Mouse (Mus musculus) spleen, adult 2 months (tissue): Measurements from ENCODE around the gene Kmt2d. TPM values are rescaled to one million over a fixed set of nuclear protein-coding genes. Genes with fewer than 3 reads are reported as not detected.

Source experiments
- DNase-seq, 2 experiments: peaks; one replicate each; pipeline versions ENCODE4 v3.0.0 to v3.0.0-alpha.2; 2012 to 2021; ENCODE audit warnings: low spot score in 2 of 2, low read depth in 1 of 2
- H3K27ac ChIP-seq: fragments of 200-500 bp; 2 replicates; pipeline ENCODE4 v1.5.1; 2012; ENCODE audit warnings: low read length, inconsistent platforms; ENCODE audit not compliant: insufficient read depth
- H3K27me3 ChIP-seq: fragments of 200-500 bp; 2 replicates; pipeline ENCODE4 v1.6.1; 2012; ENCODE audit warnings: mild to moderate bottlenecking, moderate library complexity, low read length, inconsistent platforms; ENCODE audit not compliant: control insufficient read depth, insufficient read depth
- H3K36me3 ChIP-seq: fragments of 200-500 bp; 2 replicates; pipeline ENCODE4 v1.6.1; 2012; ENCODE audit warnings: mild to moderate bottlenecking, low read length, inconsistent platforms; ENCODE audit not compliant: control insufficient read depth, insufficient read depth
- H3K4me1 ChIP-seq: fragments of 200-500 bp; 2 replicates; pipeline ENCODE4 v1.6.1; 2011; ENCODE audit warnings: inconsistent platforms; ENCODE audit not compliant: control insufficient read depth, insufficient read depth, insufficient read length
- H3K4me3 ChIP-seq: fragments of 200-500 bp; 2 replicates; pipeline ENCODE4 v1.5.1; 2011; ENCODE audit warnings: mild to moderate bottlenecking, inconsistent platforms; ENCODE audit not compliant: insufficient read depth, insufficient read length; ENCODE audit errors: extremely low read depth
- CTCF ChIP-seq: fragments of 200-500 bp; IDR thresholded peaks from 2 replicates; pipeline ENCODE4 v1.5.1; 2011; ENCODE audit warnings: mild to moderate bottlenecking, inconsistent platforms; ENCODE audit not compliant: insufficient read depth, insufficient read length, insufficient replicate concordance; ENCODE audit errors: extremely low read depth
- POLR2A ChIP-seq: fragments of 200-500 bp; IDR thresholded peaks from 2 replicates; pipeline ENCODE4 v1.6.1; 2011; ENCODE audit warnings: low read depth, low read length, inconsistent platforms
- WGBS: fragments of 180-500 bp; shearing (Covaris S2); methylation state at CpG from one replicate; pipeline ENCODE4 v1.1.7; 2018; 5-methylcytosine and 5-hydroxymethylcytosine counted together
- polyA plus RNA-seq: library from polyadenylated mRNA; depleted of rRNA; stranded (reverse); fragments of >200 nt; gene quantifications from 2 replicates; pipeline ENCODE4 v1.2.3, GENCODE M21; 2012

Kmt2d gene
- polyA plus RNA-seq, 1 experiment = 58.7 TPM

GRCm38 (mm10) chr15:98831684-98832035 is 39.3 kb downstream of the Kmt2d start:
- no peak for DNase-seq
- H3K36me3 ChIP-seq = peaks cover 27% of the 10 kb centered on the region
- no peak for TF ChIP-seq CTCF
- no peak for TF ChIP-seq POLR2A
- peak overlapping the region; percentile 5 for H3K4me3 ChIP-seq
- 2% methylated on average over 9 of the region's 9 CpGs for WGBS
- H3K4me1 ChIP-seq = peaks cover 6% of the 10 kb centered on the region; the same call in 1 of the 2 replicates
- peak overlapping the region; percentile 81 for H3K27ac ChIP-seq
- no peaks in the 10 kb centered on the region for H3K27me3 ChIP-seq

DNA sequence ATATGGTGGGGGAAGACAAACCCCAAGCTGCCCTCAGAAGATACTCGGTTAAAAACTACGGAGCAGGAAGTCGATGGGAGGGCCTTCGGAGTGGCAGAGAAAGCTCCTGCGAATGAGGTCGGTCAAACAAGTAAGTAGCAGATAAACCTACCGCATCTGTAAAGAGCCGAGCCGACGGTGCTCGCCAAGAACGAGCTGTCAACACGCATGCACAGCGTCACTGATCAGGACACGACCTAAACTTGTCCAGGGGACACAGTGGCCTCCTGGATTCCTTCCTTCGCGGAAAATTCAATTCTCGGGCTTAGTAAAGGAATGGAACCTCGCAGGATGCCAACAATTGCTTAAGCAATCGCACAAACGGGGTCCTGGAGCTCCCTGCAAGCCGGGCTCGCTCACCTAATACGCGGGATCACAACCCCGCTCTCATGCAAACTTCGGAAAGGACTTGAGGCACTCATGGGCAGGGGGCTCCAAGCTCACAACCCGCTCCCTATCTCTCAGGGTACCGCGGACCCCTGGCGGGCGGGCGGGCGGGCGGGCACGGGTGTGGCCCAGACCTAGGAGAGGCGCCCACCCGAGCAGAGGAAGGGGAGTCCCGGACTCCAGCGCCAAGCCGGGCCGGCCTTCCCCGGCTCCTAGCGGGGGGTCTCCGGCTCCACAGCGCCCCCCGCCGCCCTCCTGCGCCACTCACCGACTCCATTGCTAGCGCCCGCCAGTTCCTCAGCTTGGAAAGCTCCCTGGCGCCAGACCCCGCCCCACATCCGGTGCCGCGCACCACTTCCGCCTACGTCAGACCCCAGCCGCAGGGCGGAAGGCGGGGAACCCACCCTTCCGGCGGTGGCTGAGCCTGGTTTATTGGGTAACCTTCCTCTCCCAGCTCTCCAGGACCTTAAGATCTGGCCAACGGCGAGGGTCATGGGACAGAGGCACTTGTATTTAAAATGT is 40.0 kb downstream of the Kmt2d start, which contains the start of gene Prkag1:
Gene Prkag1 (minus strand): TSS at position 786 of the 948 bp plus-strand sequence.
- H3K27me3 ChIP-seq = no peaks in the 10 kb centered on the region
- peaks cover 23% of the 10 kb centered on the region for H3K36me3 ChIP-seq
- H3K27ac ChIP-seq = peak within 1 kb of the TSS; percentile 88
- H3K4me1 ChIP-seq = peaks cover 6% of the 10 kb centered on the region; the same call in 1 of the 2 replicates
- TF ChIP-seq CTCF (peak; percentile 30; the same call in 1 of the 2 replicates), POLR2A (peak; percentile 23; the same call in 1 of the 2 replicates)
- peak within 1 kb of the TSS; percentile 74 for H3K4me3 ChIP-seq
- under 1% methylated on average over 64 of the region's 66 CpGs for WGBS
- peak; percentile 90 to 96 for DNase-seq

- Histone ChIP-seq H3K27me3 (no peaks in the 10 kb centered on the region), H3K4me1 (peaks cover 5% of the 10 kb centered on the region; the same call in 1 of the 2 replicates), H3K36me3 (peaks cover 5% of the 10 kb centered on the region), H3K27ac (no peak overlapping the region), H3K4me3 (no peak overlapping the region)
- TF ChIP-seq CTCF (no peak), POLR2A (no peak)
- WGBS = 84% methylated on average over 7 of the region's 7 CpGs
- no peak for DNase-seq
Observed at GRCm38 (mm10) chr15:98827611-98828011, 43.4 kb downstream of the Kmt2d start.

- no peak overlapping the region for H3K27ac ChIP-seq
- no peak for TF ChIP-seq POLR2A
- no peak for TF ChIP-seq CTCF
- H3K36me3 ChIP-seq = peaks cover 15% of the 10 kb centered on the region
- no peaks in the 10 kb centered on the region for H3K27me3 ChIP-seq
- 87% methylated on average over 3 of the region's 3 CpGs for WGBS
- H3K4me1 ChIP-seq = no peaks in the 10 kb centered on the region
- H3K4me3 ChIP-seq = no peak overlapping the region
- DNase-seq = no peak
Observed at GRCm38 (mm10) chr15:98823434-98823833, 47.6 kb downstream of the Kmt2d start.

DNA sequence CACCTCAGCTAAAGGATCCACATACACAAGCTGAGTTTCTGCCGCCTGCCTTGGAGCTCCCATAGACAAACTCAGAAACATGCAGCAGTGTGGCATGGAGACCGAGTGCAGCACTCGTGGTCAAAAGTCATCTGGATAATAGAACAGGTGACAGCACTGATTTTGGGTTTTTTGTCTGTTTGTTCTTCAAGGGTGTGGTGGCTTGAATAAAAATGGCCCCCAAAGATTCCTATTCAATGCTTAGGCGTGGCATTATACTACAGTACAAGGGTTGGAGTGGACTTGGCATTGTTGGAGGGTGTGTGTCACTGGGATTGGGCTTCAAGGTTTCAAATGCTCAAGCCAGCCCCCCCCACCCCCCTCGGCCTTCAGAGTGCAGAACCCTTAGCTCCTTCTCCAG is 48.9 kb downstream of the Kmt2d start:
- Histone ChIP-seq H3K4me3 (no peak overlapping the region), H3K27me3 (no peaks in the 10 kb centered on the region), H3K27ac (no peak overlapping the region), H3K36me3 (peaks cover 15% of the 10 kb centered on the region), H3K4me1 (no peaks in the 10 kb centered on the region)
- DNase-seq = no peak
- no peak for TF ChIP-seq POLR2A
- TF ChIP-seq CTCF = no peak
- WGBS = 94% methylated on average over 5 of the region's 5 CpGs

DNA sequence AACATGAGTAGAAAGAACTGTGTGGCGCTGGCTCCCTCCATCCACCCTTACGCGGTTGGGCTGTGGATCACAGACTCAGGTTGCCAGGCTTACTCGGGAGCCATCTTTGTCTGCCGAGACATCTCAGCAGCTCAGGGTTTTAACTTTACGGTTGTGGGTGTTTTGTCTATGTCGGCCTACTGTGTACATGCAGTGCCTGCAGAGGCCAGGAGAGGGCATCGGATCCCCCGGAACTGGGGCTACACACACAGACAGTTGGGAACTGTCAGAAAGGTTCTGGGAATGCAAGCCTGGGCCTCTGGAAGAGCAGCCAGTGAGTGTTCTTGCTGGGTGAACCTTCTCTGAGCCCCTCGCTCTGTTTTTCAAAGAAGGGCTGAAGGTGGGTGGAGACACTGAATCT is 49.6 kb downstream of the Kmt2d start:
- no peak overlapping the region for H3K27ac ChIP-seq
- DNase-seq = no peak
- no peak overlapping the region for H3K4me3 ChIP-seq
- H3K27me3 ChIP-seq = no peaks in the 10 kb centered on the region
- TF ChIP-seq POLR2A = no peak
- TF ChIP-seq CTCF = peak; percentile 30; the same call in 1 of the 2 replicates
- H3K4me1 ChIP-seq = no peaks in the 10 kb centered on the region
- peaks cover 21% of the 10 kb centered on the region for H3K36me3 ChIP-seq
- 84% methylated on average over 10 of the region's 10 CpGs for WGBS

DNA sequence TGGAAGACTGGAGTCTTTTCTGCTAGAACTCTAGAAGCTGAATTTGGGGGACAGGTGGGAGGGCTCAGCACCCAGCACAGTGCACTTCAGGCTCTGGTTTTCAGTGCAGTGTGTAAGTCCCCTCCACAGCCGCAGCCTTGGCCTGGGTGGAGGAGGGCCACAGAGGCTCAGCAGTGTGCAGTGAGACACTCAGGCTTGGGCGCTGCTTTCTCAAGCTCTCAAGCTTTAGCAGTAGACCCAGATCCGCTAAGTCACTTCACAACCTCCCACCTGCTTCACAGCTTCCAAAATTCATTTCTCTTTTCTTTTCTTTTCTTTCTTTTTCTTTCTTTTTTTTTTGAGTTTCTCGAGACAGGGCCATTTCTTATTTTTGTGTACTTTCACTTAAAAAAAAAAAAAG is 50.1 kb downstream of the Kmt2d start:
- Histone ChIP-seq H3K27ac (no peak overlapping the region), H3K4me1 (no peaks in the 10 kb centered on the region), H3K27me3 (no peaks in the 10 kb centered on the region), H3K36me3 (peaks cover 22% of the 10 kb centered on the region), H3K4me3 (no peak overlapping the region)
- WGBS = 96% methylated on average over 4 of the region's 4 CpGs
- TF ChIP-seq CTCF = no peak
- no peak for TF ChIP-seq POLR2A
- no peak for DNase-seq
